Mouse (Mus musculus) hindbrain, postnatal 0 days (tissue): Measurements from ENCODE around the gene Adgrl3. TPM values are rescaled to one million over a fixed set of nuclear protein-coding genes. Genes with fewer than 3 reads are reported as not detected.
A peak's percentile ranks its signal among the peaks of the same experiment; 100 is the strongest.

ENCODE experiments used
- ATAC-seq: fragments of 200-750 bp; cut with Nextera tagmentation; 2 replicates; pipeline ENCODE4 v1.8.0; 2017; ENCODE audit warnings: mild to moderate bottlenecking, moderate TSS enrichment, moderate library complexity
- DNase-seq: peaks from one replicate; pipeline ENCODE4 v3.0.0-alpha.2; 2015; ENCODE audit warnings: low spot score
- H3K27ac ChIP-seq: fragments of 300-500 bp; sonication (generic); 2 replicates; pipeline ENCODE4 v1.5.1; 2014; ENCODE audit warnings: mild to moderate bottlenecking
- H3K27me3 ChIP-seq: fragments of 300-500 bp; sonication (generic); 2 replicates; pipeline ENCODE4 v1.6.1; 2014; ENCODE audit warnings: low read length, mixed read lengths; ENCODE audit not compliant: insufficient read depth
- H3K36me3 ChIP-seq: fragments of 300-500 bp; sonication (generic); 2 replicates; pipeline ENCODE4 v1.6.1; 2014; ENCODE audit warnings: low read length, mixed read lengths; ENCODE audit not compliant: insufficient read depth
- H3K4me1 ChIP-seq: fragments of 300-500 bp; sonication (generic); 2 replicates; pipeline ENCODE4 v1.6.1; 2014; ENCODE audit warnings: antibody characterized with exemption, low read length, mixed read lengths; ENCODE audit not compliant: insufficient read depth
- H3K4me2 ChIP-seq: fragments of 300-500 bp; sonication (generic); 2 replicates; pipeline ENCODE4 v1.6.1; 2014; ENCODE audit warnings: low read depth, mild to moderate bottlenecking, low read length, moderate library complexity, mixed read lengths
- H3K4me3 ChIP-seq: fragments of 300-500 bp; sonication (generic); 2 replicates; pipeline ENCODE4 v1.5.1; 2014; ENCODE audit warnings: low read length
- H3K9ac ChIP-seq: fragments of 300-500 bp; sonication (generic); replicated peaks from 2 replicates; pipeline ENCODE4 v1.6.1; 2014; ENCODE audit warnings: mild to moderate bottlenecking, low read length, moderate library complexity, mixed read lengths
- H3K9me3 ChIP-seq: fragments of 300-500 bp; sonication (generic); 2 replicates; pipeline ENCODE4 v1.6.1; 2016; ENCODE audit warnings: low read length, mixed read lengths
- CTCF ChIP-seq: IDR thresholded peaks from 2 replicates; pipeline ENCODE4 v1.5.1; 2016; ENCODE audit warnings: antibody characterized with exemption, control low read depth, low read depth
- WGBS: fragments of 180-500 bp; shearing (Covaris S2); extraction: QIAGEN DNeasy Blood & Tissue Kit; methylation state at CpG from one replicate; pipeline ENCODE4 v1.1.7; 2014; 5-methylcytosine and 5-hydroxymethylcytosine counted together
- polyA plus RNA-seq: library from polyadenylated mRNA; unstranded; fragments of >200 nt; fragmentation: Nextera tagmentation; extraction: Ambion mirVana; gene quantifications from 2 replicates; pipeline ENCODE4 v1.2.1, GENCODE M21; 2015
- total RNA-seq: library from RNA; depleted of rRNA; stranded (reverse); fragments of >200 nt; gene quantifications from 2 replicates; pipeline ENCODE4 v1.2.3, GENCODE M21; 2014

Gene Adgrl3
- total and polyA plus RNA-seq, 2 experiments from 2014 or later: 52.7 to 186 TPM

DNA sequence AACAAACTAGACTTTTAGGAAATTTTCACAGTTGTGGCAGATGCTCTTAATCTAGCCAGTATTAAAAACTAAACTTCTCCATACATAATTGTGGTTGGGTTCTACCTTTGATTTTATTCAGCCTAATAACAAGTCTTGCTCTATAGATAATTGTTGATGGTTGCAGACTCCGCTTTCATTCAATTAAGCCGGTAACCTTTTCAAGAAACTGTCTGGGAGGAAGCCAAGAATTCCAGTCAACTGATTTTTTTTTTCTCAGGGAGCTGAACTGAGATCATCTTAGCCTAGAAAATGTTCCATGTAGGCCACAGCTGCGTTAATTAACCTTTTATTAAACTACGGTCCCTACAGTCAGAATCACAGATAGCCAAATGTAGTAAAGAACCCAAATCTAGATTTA lies 65.2 kb downstream of the Adgrl3 start:
- Histone ChIP-seq H3K36me3 (no peaks in the 10 kb centered on the region), H3K4me3 (no peak overlapping the region), H3K4me2 (no peak overlapping the region), H3K9me3 (no peaks in the 10 kb centered on the region), H3K4me1 (no peaks in the 10 kb centered on the region), H3K9ac (no peak overlapping the region), H3K27me3 (no peaks in the 10 kb centered on the region), H3K27ac (no peak overlapping the region)
- ATAC-seq: no peak
- no peak for TF ChIP-seq CTCF
- DNase-seq: peak; percentile 51
- 23% methylated on average over 4 of the region's 4 CpGs for WGBS

DNA sequence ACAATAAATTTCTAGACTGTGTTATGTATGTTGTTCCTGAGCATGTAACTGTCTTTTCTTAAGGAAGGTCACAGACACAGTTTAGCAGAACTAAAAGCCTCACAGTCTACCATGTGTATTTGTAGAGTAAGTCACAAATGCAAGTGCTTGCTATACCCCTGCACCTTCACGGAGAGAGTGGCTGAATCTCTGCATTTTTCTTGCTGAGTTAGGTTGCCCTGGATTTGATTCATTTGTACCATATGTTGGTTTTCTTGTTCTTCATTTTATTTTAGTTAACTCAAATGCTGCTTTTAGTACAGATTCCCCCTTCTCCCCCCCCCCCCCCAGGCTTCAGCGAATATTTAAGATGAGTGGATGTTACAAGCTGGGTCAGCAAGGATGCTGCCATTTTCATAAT lies 68.7 kb downstream of the Adgrl3 start:
- no peaks in the 10 kb centered on the region for H3K9me3 ChIP-seq
- H3K4me3 ChIP-seq: no peak overlapping the region
- H3K27ac ChIP-seq: no peak overlapping the region
- DNase-seq (no peak), ATAC-seq (no peak)
- H3K4me1 ChIP-seq: no peaks in the 10 kb centered on the region
- TF ChIP-seq CTCF: no peak
- WGBS: 69% methylated on average over 2 of the region's 2 CpGs
- no peak overlapping the region for H3K4me2 ChIP-seq
- H3K27me3 ChIP-seq: no peaks in the 10 kb centered on the region
- H3K9ac ChIP-seq: no peak overlapping the region
- H3K36me3 ChIP-seq: no peaks in the 10 kb centered on the region

DNA sequence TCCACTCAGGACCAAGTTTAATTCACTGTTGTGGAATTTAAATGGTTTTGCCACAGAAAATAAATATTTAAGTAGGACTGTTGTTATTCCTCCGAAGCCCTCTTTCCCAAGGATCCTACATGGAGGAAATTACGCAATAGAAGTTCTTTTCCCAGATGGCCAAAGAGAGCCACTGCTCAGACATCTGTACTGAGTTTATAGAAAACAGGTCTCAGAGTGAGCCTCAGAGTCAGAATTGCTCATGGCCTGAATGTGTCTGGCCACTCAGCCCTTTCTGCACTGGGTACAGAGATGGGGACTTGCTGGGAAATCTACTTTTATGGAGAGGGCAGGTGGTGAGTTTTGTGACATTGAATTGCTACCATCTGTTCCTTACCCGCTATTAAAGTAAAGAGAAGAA lies 74.7 kb downstream of the Adgrl3 start:
- no peak for TF ChIP-seq CTCF

DNA sequence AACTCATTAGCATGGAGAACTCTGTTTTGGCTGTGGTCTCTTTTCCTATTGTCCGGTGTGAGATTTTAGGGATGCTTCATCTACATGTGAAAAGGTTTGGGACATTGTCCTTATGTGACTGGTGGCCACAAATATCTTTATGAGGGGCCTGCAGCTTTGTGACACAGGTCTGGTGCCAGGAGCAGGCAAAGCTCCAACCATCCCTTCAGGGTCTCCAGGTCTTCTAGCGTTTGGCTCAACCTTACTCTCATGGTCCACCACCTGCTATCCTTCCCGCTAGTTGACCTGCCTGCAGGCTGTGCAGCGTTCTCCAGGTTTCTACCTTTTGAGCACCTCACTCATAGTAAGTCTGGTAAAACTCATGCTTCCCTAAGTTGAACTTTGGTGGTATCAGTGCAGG lies 77.2 kb downstream of the Adgrl3 start:
- H3K27me3 ChIP-seq: no peaks in the 10 kb centered on the region
- no peaks in the 10 kb centered on the region for H3K36me3 ChIP-seq
- H3K4me1 ChIP-seq: no peaks in the 10 kb centered on the region
- no peak overlapping the region for H3K4me2 ChIP-seq
- no peak overlapping the region for H3K27ac ChIP-seq
- no peak for TF ChIP-seq CTCF
- DNase-seq (no peak), ATAC-seq (no peak)
- H3K9ac ChIP-seq: no peak overlapping the region
- no peaks in the 10 kb centered on the region for H3K9me3 ChIP-seq
- 86% methylated on average over 4 of the region's 4 CpGs for WGBS
- H3K4me3 ChIP-seq: no peak overlapping the region

More for the DNA sequence above, 74.7 kb downstream of the Adgrl3 start:
- Histone ChIP-seq H3K27ac (no peak overlapping the region), H3K4me3 (no peak overlapping the region), H3K27me3 (no peaks in the 10 kb centered on the region), H3K4me1 (no peaks in the 10 kb centered on the region), H3K4me2 (no peak overlapping the region), H3K9me3 (no peaks in the 10 kb centered on the region), H3K9ac (no peak overlapping the region), H3K36me3 (no peaks in the 10 kb centered on the region)
- no peak for DNase-seq
- WGBS: 85% methylated on average over 3 of the region's 3 CpGs
- no peak for ATAC-seq

DNA sequence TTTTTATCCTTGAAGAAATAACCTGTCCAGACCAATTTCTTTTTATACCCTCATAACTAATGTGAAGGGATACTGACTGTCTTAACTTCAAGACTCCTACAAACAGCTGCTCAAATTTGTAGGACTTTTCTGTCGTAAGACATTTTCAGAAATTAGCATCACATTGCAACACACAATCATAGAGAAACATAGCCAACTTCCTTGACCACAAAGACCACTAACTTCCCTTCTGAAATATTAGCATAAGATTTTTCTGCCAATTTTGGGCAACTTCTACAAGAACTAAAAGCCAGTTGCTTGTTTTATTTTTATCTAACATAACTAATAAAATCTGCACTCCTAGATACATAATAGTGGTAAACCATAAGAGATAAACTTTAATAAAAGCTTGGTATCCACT lies 87.5 kb downstream of the Adgrl3 start:
- TF ChIP-seq CTCF: no peak
- DNase-seq (no peak), ATAC-seq (no peak)
- Histone ChIP-seq H3K27ac (no peak overlapping the region), H3K27me3 (no peaks in the 10 kb centered on the region), H3K4me1 (no peaks in the 10 kb centered on the region), H3K4me2 (no peak overlapping the region), H3K36me3 (no peaks in the 10 kb centered on the region), H3K9ac (no peak overlapping the region), H3K9me3 (no peaks in the 10 kb centered on the region), H3K4me3 (no peak overlapping the region)
- WGBS: 88% methylated on average over 1 of the region's 1 CpGs

DNA sequence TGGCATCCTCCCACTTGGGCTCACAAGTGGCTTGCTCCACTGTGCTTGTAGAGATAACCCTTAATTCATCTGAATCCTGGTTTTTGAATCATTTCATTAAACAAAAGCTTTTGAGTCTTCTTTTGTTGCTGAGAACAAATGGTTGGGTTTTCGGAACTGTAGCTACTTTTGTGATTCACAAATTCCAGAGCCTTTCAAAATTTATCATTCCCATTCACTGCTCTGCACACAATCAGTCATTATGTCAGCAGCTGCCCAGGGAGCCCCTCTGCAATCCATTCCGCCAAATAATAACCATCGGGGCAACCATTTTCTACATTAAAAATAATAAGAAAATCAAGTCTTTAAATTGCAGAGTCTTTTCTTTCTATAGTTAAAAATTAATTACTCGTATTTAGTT lies 104.5 kb downstream of the Adgrl3 start:
- H3K4me1 ChIP-seq: no peaks in the 10 kb centered on the region
- ATAC-seq: no peak
- H3K4me3 ChIP-seq: no peak overlapping the region
- no peak overlapping the region for H3K27ac ChIP-seq
- no peaks in the 10 kb centered on the region for H3K27me3 ChIP-seq
- DNase-seq: no peak
- no peak overlapping the region for H3K4me2 ChIP-seq
- TF ChIP-seq CTCF: no peak
- H3K9ac ChIP-seq: no peak overlapping the region
- WGBS: 25% methylated on average over 4 of the region's 4 CpGs
- no peaks in the 10 kb centered on the region for H3K36me3 ChIP-seq
- no peaks in the 10 kb centered on the region for H3K9me3 ChIP-seq

DNA sequence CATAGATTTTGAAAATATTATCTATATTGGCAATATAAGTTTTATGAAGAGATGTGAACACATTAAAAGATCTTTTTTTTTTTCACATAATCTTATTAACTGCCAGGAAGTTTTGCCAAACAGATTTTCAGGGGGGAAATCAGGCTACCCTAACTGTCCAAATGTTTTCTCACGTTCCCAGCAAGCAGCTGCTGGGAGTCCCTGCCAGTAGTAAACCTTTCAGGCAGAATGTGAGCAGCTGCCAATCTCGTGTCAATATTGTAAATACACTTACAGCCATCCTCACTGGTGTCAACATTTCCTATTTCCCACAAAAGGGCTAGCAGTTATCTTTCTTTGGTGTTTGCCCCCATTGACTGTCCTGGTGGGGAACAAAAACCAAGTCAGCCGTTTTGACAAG lies 107.7 kb downstream of the Adgrl3 start:
- TF ChIP-seq CTCF: no peak
- H3K4me1 ChIP-seq: no peaks in the 10 kb centered on the region
- no peak overlapping the region for H3K4me3 ChIP-seq
- no peak overlapping the region for H3K4me2 ChIP-seq
- DNase-seq: no peak
- H3K9me3 ChIP-seq: no peaks in the 10 kb centered on the region
- WGBS: 35% methylated on average over 3 of the region's 3 CpGs
- H3K36me3 ChIP-seq: no peaks in the 10 kb centered on the region
- ATAC-seq: no peak
- no peak overlapping the region for H3K9ac ChIP-seq
- no peaks in the 10 kb centered on the region for H3K27me3 ChIP-seq
- no peak overlapping the region for H3K27ac ChIP-seq
